Mouse (Mus musculus): Measurements from ENCODE around the gene Nfia. TPM values are rescaled to one million over a fixed set of nuclear protein-coding genes. Genes with fewer than 3 reads are reported as not detected.

Nfia gene
- polyA plus RNA-seq, 1 experiment from 2014 or later, result 56.7 TPM

DNA sequence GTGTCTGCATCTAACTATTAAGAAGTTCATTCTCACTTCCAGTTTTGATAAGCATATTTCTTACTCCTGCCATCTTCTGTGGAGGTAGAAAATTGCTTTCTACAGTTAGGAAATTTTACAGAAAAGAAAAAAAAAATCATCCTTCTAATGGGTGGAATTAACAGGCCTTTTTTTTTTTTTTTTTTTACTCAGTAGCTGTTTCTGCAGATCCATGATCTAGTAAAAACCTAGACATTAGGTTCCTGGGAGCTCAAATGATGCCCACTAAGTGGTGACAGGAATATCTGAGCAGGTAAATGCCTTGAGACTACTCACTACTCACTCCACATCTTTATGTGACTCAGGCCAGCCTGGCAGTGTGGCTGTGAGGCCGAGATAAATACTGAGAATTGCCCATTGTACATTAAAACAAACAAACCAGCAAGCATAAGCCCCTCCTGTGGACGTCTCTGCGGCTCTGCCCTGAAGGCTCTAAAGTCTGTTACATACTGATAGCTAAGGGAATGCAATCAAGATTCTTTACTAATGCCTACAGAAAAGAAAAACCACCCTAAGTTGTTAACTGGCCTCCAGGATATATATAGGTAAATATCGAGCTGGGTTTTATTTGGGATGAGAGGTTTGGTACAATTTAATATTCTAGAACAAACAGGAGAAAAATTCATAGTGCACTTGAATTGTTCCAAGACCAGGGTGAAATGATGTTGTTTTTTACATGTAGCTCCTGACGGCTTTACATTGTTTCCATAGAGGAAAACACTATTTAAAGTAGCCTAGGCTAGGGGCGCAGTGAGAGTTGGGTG is 57.7 kb downstream of the Nfia start:
- no peaks in the 10 kb centered on the region for H3K27me3 ChIP-seq
- 0 out of 2 replicates have a peak, but pooled peaks cover 13% of the 10 kb centered on the region for H3K36me3 ChIP-seq
- no peak overlapping the region for H3K9ac ChIP-seq (replicated peaks)
- WGBS, result 74% methylated on average over 6 of the region's 6 CpGs
- H3K27ac ChIP-seq, result no peak overlapping the region
- no peak overlapping the region for H3K4me3 ChIP-seq (replicated peaks)
- no peaks in the 10 kb centered on the region for H3K9me3 ChIP-seq
- no peak overlapping the region for H3K4me2 ChIP-seq
- ATAC-seq (ENCODE audit: insufficient number of reproducible peaks, insufficient read depth, low FRiP score, low TSS enrichment, low read depth), result no peak
- H3K4me1 ChIP-seq (replicated peaks), result peaks cover 41% of the 10 kb centered on the region

DNA sequence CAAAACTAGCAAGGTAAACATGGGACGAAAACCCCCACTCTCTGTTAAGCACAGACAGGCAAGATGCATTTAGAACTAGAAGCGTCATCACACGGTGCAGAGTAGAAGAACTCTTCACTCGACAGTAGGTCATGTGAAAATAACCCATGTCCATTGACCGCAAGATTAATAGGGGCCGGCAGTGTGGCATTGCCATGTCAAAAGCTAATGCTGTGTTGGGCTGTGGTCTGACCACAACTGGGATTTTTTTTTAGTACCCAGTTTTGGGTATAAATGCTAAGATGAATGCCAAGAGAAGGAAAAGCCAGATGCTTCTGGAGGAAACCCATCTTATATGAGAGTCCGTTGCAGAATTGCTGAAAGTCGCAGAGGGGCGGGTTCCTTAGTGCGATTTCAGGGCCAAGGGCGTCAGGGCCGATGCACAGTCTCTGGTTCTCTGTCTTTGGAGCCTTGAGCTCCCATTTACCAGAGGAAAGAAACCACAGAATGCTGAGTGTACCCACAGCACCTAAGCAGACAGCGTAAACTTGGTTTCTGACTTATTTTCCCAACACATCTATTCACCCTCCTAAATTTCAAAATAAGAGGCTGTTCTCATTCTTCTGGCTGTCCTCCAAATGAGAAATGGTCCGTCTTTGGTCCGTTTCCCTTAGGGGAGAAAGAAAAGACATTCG is 58.5 kb downstream of the Nfia start:
- Histone ChIP-seq H3K9me3 (no peaks in the 10 kb centered on the region), H3K4me1 (replicated peaks) (peaks cover 42% of the 10 kb centered on the region), H3K27ac (no peak overlapping the region), H3K27me3 (no peaks in the 10 kb centered on the region), H3K4me2 (no peak overlapping the region), H3K4me3 (replicated peaks) (no peak overlapping the region), H3K9ac (replicated peaks) (no peak overlapping the region), H3K36me3 (0 out of 2 replicates have a peak, but pooled peaks cover 13% of the 10 kb centered on the region)
- no peak for ATAC-seq (ENCODE audit: insufficient number of reproducible peaks, insufficient read depth, low FRiP score, low TSS enrichment, low read depth)
- WGBS, result 93% methylated on average over 16 of the region's 16 CpGs

DNA sequence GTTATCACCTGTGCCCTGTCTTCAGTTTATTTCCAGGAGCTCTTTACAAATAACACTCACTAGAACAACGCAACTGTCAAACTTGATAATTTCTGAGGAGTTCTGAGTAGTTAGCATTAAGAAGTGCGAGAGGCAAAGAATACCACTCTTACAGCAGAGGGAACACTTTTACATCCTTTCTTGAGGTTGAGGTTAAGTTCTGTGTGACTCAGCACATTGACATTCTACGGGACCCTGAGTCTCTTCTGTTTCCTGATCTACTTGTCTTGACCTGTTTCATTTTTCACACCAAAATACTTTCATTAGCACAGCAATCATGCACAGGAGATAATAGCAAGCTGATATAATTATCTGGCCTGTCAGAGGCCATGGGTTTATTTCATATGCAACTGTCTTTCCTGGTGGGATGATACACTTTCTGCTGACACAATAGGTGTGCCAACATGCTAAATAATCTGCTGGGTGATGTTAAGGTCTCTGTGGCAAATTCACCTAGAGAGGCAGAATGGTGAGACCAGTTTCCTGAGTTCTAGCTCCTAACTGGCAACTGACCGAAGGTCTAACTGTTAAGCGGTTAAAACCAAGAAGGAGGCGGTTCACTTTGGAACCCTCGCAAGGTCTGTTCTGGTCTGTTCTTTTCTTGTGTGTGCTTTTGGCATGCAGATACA is 59.2 kb downstream of the Nfia start:
- peaks cover 40% of the 10 kb centered on the region for H3K4me1 ChIP-seq (replicated peaks)
- no peak overlapping the region for H3K9ac ChIP-seq (replicated peaks)
- 91% methylated on average over 7 of the region's 7 CpGs for WGBS
- H3K4me3 ChIP-seq (replicated peaks), result no peak overlapping the region
- no peaks in the 10 kb centered on the region for H3K27me3 ChIP-seq
- no peak for ATAC-seq (ENCODE audit: insufficient number of reproducible peaks, insufficient read depth, low FRiP score, low TSS enrichment, low read depth)
- H3K27ac ChIP-seq, result no peak overlapping the region
- H3K9me3 ChIP-seq, result no peaks in the 10 kb centered on the region
- no peak overlapping the region for H3K4me2 ChIP-seq
- 0 out of 2 replicates have a peak, but pooled peaks cover 13% of the 10 kb centered on the region for H3K36me3 ChIP-seq

DNA sequence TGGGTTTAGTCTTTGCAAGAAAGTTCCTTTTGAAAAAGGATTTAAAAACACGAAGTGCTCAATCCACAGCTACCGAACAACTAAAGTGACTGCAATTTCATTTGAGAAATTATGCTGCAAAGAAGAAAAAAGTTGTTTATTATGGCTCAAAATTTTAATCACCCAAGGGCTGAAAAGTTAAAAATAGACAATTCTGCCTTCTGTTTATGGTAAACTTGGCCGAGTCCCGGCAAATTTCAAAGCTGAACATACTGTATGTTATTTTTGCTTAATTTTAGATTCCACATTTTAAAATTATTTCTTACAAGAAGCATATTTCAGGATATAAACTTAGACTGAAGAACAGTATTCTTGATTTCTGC is 59.7 kb downstream of the Nfia start:
- peaks cover 38% of the 10 kb centered on the region for H3K4me1 ChIP-seq (replicated peaks)

DNA sequence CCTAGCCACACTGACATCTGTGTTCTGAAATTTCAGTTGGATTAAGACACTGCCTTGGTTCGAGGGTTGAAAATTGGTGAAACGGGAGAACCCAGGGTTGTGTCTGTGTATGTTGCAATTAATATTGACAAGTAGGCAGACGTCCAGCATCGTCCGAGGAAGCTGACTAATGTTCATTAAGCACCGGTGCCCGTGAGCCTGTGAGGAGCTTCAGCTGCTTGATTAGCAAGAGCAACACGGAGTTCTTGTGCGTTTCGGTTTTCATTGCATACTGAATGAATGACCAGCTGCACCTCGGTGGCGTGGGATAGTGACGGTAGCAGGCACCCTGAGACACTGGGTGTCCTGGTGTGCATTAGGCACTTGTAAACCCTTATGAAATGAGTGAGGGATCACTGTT is 64.3 kb downstream of the Nfia start:
- Histone ChIP-seq H3K4me1 (replicated peaks) (peaks cover 52% of the 10 kb centered on the region), H3K4me3 (replicated peaks) (no peak overlapping the region), H3K9me3 (no peaks in the 10 kb centered on the region), H3K27ac (no peak overlapping the region), H3K27me3 (no peaks in the 10 kb centered on the region), H3K4me2 (no peak overlapping the region), H3K9ac (replicated peaks) (no peak overlapping the region), H3K36me3 (no peaks in the 10 kb centered on the region; the same call in 1 of the 2 replicates)
- 59% methylated on average over 13 of the region's 13 CpGs for whole genome bisulfite sequencing
- ATAC-seq (ENCODE audit: insufficient number of reproducible peaks, insufficient read depth, low FRiP score, low TSS enrichment, low read depth), result no peak

More for the DNA sequence above, 59.7 kb downstream of the Nfia start:
- Histone ChIP-seq H3K27me3 (no peaks in the 10 kb centered on the region), H3K9ac (replicated peaks) (no peak overlapping the region), H3K36me3 (0 out of 2 replicates have a peak, but pooled peaks cover 13% of the 10 kb centered on the region), H3K9me3 (no peaks in the 10 kb centered on the region), H3K4me3 (replicated peaks) (no peak overlapping the region), H3K27ac (no peak overlapping the region), H3K4me2 (no peak overlapping the region)
- ATAC-seq (ENCODE audit: insufficient number of reproducible peaks, insufficient read depth, low FRiP score, low TSS enrichment, low read depth), result no peak
- 92% methylated on average over 4 of the region's 4 CpGs for WGBS

DNA sequence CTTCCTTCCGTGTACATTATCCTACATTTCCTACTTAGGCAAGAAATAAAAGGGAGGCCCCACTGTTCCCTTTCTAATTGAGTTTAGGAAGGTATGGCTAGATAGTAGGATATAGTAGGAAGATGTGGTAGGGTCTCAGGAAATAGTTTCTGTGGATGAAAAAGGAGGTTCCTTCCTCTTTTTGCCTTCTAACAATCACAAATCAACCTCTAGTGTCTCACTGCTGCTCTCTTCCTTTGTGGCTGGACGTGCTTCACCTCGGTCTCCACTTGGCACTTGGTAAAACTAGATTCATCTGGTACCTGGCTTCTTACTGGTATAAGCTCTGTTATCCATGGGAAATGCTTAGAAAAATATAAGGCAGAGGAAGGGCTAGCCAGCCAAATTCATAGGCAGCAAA is 65.2 kb downstream of the Nfia start:
- 79% methylated on average over 3 of the region's 3 CpGs for WGBS
- no peaks in the 10 kb centered on the region for H3K27me3 ChIP-seq
- no peak overlapping the region for H3K9ac ChIP-seq (replicated peaks)
- ATAC-seq (ENCODE audit: insufficient number of reproducible peaks, insufficient read depth, low FRiP score, low TSS enrichment, low read depth), result no peak
- H3K9me3 ChIP-seq, result no peaks in the 10 kb centered on the region
- no peak overlapping the region for H3K4me3 ChIP-seq (replicated peaks)
- peaks cover 52% of the 10 kb centered on the region for H3K4me1 ChIP-seq (replicated peaks)
- H3K36me3 ChIP-seq, result no peaks in the 10 kb centered on the region; the same call in 1 of the 2 replicates
- no peak overlapping the region for H3K4me2 ChIP-seq
- no peak overlapping the region for H3K27ac ChIP-seq

DNA sequence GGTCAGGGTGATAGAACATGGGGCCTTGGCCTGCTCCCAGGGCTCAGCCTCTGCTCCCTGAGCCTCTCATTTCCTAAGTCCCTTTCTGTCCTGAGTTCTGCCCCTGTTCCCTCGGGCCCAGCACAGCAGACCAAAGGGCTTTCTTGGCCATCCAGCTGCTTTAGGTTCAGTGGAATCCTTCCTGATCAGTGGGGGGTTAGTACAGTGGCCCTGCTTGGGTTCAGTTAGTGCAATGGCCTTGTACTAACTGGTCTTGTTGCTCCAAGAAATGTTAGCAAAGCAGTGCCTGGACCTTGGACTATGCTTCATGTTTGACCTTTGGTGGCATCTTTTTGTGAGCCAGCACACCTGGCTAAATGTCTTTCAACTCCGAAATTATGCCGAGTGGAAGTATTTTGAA is 66.1 kb downstream of the Nfia start:
- no peak overlapping the region for H3K9ac ChIP-seq (replicated peaks)
- no peak for ATAC-seq (ENCODE audit: insufficient number of reproducible peaks, insufficient read depth, low FRiP score, low TSS enrichment, low read depth)
- H3K27ac ChIP-seq, result peak overlapping the region; percentile 25; the same call in 1 of the 2 replicates
- H3K36me3 ChIP-seq, result no peaks in the 10 kb centered on the region; the same call in 1 of the 2 replicates
- H3K4me1 ChIP-seq (replicated peaks), result peaks cover 54% of the 10 kb centered on the region
- 65% methylated on average over 3 of the region's 3 CpGs for WGBS
- H3K9me3 ChIP-seq, result no peaks in the 10 kb centered on the region
- H3K27me3 ChIP-seq, result no peaks in the 10 kb centered on the region
- H3K4me2 ChIP-seq, result no peak overlapping the region
- H3K4me3 ChIP-seq (replicated peaks), result no peak overlapping the region

DNA sequence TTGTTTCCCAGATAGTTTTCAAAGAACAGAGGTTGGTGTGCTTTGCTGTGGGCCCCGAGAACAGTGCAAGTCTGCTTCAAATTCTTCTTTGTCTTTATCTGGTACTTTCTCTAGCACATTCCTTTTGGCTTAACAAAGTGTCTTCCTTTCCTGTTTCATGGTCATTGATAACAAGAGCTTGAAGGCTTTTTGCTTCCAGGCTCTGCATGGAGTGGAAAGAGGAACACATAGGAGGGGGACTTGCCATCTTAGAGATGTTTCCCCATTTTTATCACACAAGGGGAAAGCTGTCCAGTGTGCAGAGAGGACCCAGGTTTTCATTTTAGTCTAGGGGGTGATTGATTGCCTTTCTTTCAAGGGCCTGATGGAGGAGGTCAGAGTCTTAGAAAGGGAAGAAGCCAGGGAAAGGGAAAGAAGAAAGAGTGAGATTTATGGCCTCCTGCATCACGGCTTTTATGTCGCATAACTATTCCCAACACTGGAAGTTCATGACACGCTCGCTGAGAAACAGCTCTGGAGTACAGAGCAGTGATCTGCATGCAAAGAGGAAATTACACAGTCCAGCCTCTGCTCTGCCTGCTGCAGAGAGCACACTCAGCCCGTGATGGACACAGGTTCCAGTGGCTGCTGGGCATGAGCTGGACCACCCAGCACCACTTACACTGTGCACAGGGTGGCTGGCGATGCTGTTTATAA is 67.0 kb downstream of the Nfia start:
- ATAC-seq (ENCODE audit: insufficient number of reproducible peaks, insufficient read depth, low FRiP score, low TSS enrichment, low read depth), result peak; percentile 71; the same call in 1 of the 2 replicates
- 31% methylated on average over 7 of the region's 7 CpGs for WGBS
- no peaks in the 10 kb centered on the region for H3K27me3 ChIP-seq
- no peak overlapping the region for H3K4me3 ChIP-seq (replicated peaks)
- peaks cover 63% of the 10 kb centered on the region for H3K4me1 ChIP-seq (replicated peaks)
- H3K9ac ChIP-seq (replicated peaks), result no peak overlapping the region
- no peaks in the 10 kb centered on the region for H3K9me3 ChIP-seq
- no peak overlapping the region for H3K4me2 ChIP-seq
- H3K36me3 ChIP-seq, result no peaks in the 10 kb centered on the region; the same call in 1 of the 2 replicates
- peak overlapping the region; percentile 25 for H3K27ac ChIP-seq

DNA sequence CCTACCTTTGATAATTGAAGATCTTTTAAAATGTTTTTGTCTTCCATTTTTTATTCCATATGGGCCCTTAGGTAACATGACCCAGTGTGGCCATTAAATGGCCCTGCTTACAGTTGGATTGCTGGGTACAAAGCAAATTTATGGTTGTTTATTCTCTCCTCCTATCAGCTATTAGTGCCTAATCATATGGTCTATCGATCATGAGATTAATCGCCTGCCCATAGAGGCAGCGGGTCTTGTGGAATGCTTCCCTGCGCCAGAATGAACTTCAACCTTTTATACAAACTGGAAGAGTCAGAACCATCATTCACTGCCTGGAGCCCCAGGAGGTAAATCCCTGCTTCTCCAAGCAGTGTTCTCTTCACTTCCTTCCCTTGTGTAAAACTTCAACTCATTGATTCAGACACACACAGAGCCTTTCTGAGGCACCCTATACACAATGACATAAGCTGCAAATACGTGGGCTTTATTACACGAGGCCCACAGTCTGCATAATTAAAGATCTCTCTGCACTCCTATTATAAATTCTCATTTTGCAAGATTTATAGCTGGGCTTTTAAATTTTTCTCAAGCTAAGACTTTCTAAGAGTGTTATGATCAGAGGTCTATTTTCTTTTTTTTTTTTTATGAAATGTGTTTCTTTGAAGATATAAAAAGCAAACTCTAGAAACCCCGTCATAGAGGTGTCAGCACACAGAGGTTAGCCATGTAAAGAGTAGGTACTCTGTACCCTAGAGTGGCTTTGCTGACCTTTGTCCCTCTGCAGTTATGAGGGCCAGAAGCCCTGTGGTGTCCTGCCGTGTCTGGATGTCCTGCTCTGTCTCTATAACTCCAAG is 67.9 kb downstream of the Nfia start:
- Histone ChIP-seq H3K4me2 (no peak overlapping the region), H3K4me3 (replicated peaks) (no peak overlapping the region), H3K9ac (replicated peaks) (no peak overlapping the region), H3K9me3 (no peaks in the 10 kb centered on the region), H3K4me1 (replicated peaks) (peaks cover 68% of the 10 kb centered on the region), H3K36me3 (no peaks in the 10 kb centered on the region; the same call in 1 of the 2 replicates), H3K27ac (no peak overlapping the region), H3K27me3 (no peaks in the 10 kb centered on the region)
- 62% methylated on average over 8 of the region's 8 CpGs for WGBS
- ATAC-seq (ENCODE audit: insufficient number of reproducible peaks, insufficient read depth, low FRiP score, low TSS enrichment, low read depth), result no peak

DNA sequence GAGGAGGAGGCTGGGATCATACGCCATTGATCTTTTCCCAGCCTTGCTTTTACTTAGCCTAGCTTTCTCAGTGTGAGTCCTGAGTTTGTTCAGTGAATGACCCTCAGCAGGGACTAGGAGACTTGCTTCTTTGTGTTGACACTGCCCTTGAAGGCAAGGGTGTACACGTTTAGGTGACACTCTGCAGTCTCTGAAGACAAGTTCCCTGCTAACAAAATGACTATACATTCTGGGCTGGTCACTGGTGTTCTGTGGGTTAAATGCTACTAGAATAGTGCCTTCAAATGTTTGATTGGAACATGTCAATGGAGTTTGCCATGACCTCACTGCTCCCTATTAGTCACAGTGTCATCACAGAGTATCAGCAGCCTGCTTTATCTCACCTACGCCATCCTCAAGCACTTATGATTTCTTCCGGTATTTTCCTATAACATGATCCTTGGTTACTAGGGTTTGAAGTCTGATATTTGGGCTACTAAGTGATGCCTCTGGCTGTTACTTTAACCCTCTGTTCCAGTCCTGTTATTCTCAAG is 68.6 kb downstream of the Nfia start:
- H3K27ac ChIP-seq, result no peak overlapping the region
- no peak overlapping the region for H3K9ac ChIP-seq (replicated peaks)
- H3K9me3 ChIP-seq, result no peaks in the 10 kb centered on the region
- 75% methylated on average over 4 of the region's 4 CpGs for WGBS
- H3K4me2 ChIP-seq, result no peak overlapping the region
- no peaks in the 10 kb centered on the region; the same call in 1 of the 2 replicates for H3K36me3 ChIP-seq
- no peak for ATAC-seq (ENCODE audit: insufficient number of reproducible peaks, insufficient read depth, low FRiP score, low TSS enrichment, low read depth)
- peaks cover 66% of the 10 kb centered on the region for H3K4me1 ChIP-seq (replicated peaks)
- H3K4me3 ChIP-seq (replicated peaks), result no peak overlapping the region
- H3K27me3 ChIP-seq, result no peaks in the 10 kb centered on the region

All from limb, embryonic 12.5 days (tissue).